Mouse (Mus musculus): ENCODE measurements at regions not wholly inside any gene's neighbourhood (a gene's known extent, or its start where the extent isn't known, plus 50 kb on each side); places are given as distances from the start of the nearest gene placed in this dataset.
A peak's percentile ranks its signal among the peaks of the same experiment; 100 is the strongest.

DNA sequence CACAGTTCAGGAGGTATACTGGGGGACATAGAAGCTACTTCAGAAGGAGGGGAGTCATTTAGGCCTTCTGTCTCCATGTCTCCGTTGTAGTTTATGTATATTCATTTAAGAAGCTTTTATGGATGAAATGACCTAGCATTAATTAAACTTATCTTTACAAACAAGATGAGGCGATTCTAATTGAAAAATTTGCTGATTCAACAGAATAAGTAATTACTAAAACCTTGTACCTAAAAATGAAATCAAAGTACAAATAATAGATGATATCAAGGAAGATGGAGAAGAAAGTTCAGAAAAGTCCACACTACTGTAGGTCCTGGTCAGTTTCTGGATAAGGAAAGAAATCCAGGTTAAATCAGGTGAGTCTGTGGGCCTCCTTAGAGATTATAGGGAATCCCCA lies 1429.6 kb downstream of the Slc22a22 start:
- ATAC-seq (replicated peaks; ENCODE audit: low read depth, poor library complexity, severe bottlenecking) = no peak

DNA sequence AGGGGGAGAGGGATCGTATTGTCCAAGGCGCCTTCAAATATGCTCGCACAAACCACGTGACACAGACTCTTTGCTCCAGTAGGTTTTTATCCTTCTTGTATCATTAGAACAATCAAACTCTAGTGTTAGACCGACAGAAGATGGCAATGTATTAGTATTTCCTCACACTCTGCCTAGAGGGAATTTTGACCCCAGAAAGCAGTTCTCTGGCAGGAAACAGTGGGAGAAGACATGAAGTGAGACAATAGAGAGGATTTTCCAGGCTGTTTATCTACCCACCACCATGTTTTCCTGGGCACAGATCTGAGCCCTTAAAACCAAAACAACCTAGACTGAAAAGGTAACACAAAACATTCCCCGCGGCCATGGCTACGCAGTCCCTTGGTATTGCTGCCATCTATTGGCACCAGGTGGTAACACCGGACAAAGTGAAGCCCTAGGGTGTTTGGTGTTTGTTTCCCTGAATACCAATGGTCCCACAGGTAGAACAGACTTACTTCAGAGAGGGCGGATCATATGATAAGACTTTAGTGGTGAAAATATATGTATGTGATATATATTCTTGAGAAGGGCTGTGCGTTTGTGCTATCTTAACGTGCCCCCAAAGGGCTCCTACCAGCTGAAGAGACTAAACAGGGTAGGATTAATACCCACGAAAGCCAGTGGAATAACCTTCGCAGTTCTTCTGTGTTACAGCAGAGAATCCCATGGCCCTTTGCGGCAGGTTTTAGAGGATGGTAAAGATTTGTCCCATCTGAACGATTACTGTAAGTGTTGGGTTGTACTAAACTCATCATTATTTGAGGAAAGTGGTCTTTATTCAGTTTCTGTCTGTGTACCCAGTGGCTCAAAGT lies 1430.5 kb downstream of the Slc22a22 start:
- ATAC-seq (replicated peaks; ENCODE audit: low read depth, poor library complexity, severe bottlenecking) = peak; percentile 99

GRCm38 (mm10) chr15:56045510-56046245 lies 1431.7 kb downstream of the Slc22a22 start:
- ATAC-seq (replicated peaks; ENCODE audit: low read depth, poor library complexity, severe bottlenecking) = no peak

- no peak for ATAC-seq (replicated peaks; ENCODE audit: low read depth, poor library complexity, severe bottlenecking)
Observed at GRCm38 (mm10) chr15:56043282-56043681, 1434.1 kb downstream of the Slc22a22 start.

- ATAC-seq (replicated peaks; ENCODE audit: low read depth, poor library complexity, severe bottlenecking) = no peak
Observed at GRCm38 (mm10) chr15:56042449-56042848, 1435.0 kb downstream of the Slc22a22 start.

DNA sequence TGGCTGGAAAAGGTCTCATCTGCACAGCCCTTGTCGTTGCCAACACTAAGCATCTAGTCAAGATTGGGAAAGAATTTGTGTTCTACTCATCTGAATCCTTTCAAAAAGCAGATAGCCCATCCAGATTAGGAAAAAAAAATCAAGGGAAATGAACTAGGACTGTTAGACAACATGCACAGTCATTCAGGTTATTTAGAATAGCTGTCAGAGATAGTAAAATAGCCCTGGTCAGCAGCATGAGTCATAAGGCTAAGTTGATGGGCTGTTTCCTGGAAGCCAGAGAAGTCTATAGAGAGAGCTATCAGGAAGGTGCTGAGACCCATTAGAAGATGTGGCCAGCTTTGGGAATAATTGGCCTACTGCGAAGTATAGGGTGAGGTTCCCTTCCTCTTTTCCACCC lies 1447.4 kb downstream of the Slc22a22 start:
- no peak for ATAC-seq (replicated peaks; ENCODE audit: low read depth, poor library complexity, severe bottlenecking)

DNA sequence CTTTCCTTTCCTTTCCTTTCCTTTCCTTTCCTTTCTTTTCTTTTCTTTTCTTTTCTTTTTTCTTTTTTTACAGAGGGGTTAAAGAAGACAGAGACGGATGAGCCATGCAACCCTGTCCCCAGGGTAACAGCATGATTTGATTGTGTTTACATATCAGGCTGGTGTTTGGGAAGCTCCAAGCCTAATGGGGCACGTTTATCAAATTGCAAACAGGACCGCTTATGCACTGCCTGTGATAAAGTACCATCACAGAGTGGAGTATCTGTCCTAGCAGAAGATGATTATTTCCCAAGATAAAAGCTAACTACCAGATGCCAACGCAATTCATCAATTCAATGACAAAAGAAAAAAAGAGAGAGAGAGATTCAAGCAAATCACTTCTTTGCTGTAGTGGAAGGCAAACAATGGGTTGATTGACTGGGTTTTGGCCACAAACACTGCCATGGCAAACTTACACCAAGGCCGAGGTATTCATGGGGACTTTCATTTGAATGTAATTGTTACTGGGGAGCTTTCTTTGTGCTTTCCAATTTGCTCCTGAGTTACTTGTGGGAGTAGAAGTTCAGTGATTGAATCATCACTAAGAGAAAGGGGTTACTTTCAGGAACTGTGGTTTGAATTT lies 1450.1 kb downstream of the Slc22a22 start:
- no peak for ATAC-seq (replicated peaks; ENCODE audit: low read depth, poor library complexity, severe bottlenecking)

- no peak for ATAC-seq (replicated peaks; ENCODE audit: low read depth, poor library complexity, severe bottlenecking)
Observed at GRCm38 (mm10) chr15:56024705-56025104, 1452.7 kb downstream of the Slc22a22 start.

GRCm38 (mm10) chr15:56023862-56024484 lies 1453.5 kb downstream of the Slc22a22 start:
- ATAC-seq (replicated peaks; ENCODE audit: low read depth, poor library complexity, severe bottlenecking) = no peak

DNA sequence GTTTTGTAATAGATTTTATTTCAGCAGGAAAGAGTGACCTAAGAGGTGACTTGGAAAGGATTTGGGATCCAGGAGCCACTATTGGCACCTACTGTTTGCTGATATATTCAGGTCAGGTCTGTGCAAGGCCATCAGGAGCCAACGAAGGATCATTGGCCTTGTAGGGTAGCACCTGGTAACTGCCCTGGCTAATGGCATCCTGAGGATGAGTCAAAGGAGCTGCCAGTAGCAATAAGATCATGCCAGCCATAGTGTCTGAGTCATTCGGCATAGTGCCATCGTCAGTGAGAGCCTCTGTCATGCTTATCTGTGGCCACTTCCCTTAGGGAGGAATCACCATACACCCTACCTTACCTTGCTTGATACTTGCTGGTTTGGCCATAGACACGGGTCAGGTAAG lies 1455.1 kb downstream of the Slc22a22 start:
- ATAC-seq (replicated peaks; ENCODE audit: low read depth, poor library complexity, severe bottlenecking) = no peak

DNA sequence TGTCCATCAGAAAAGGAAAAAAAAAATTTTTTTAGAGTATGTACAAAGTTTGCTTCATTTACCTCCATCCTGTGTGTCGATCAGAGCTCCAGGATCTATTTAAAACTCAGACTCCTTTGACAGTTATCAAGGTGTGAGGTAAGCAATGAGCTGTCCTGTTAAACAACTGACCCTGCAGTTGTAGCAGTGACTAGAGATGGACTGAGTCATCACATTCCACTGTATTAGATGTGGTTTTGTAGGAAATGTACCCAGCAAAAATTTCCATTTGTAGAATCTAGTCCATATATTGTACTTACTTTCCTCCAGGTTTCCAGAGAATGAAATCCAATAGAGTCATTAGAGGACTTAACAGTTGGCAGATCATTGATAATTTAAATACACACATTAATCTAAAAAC lies 1459.3 kb downstream of the Slc22a22 start:
- no peak for ATAC-seq (replicated peaks; ENCODE audit: low read depth, poor library complexity, severe bottlenecking)

DNA sequence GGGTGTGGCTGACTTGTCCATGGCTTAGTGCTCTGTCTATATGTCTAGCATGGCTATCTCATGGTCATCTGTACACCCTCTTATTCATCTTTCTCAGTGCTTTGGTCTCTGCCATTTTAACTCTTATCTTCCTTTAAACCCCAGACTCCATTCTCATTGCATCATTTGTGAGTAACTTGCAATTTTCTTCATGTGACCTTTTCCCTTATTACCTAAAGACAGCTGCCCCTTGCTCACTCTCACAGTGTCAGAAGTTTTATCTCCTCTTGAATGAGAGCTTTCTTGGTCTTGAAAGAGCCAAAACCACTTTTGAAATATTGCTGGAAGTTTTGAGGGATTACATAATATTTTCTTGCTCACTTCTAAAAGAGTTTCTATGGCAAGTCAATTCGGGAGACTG lies 1459.9 kb downstream of the Slc22a22 start:
- no peak for ATAC-seq (replicated peaks; ENCODE audit: low read depth, poor library complexity, severe bottlenecking)

DNA sequence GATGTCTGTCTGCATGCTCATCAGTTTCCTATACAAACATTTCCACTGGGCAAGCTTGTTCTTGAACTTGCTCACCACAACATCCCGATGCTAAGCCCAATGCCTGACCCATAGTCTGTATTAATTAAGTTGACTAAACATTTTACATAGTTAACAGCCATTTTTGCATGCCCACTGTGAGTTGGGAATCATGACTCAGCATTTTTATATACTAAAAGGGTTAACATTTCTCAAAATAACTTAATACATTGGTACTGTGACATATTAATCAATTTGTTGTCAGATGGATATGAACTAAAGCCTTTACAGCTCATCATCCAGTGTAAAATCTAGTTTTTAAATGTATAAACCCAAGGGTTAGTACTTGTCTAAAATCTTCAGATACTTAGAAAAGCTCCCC lies 1461.4 kb downstream of the Slc22a22 start:
- ATAC-seq (replicated peaks; ENCODE audit: low read depth, poor library complexity, severe bottlenecking) = no peak

GRCm38 (mm10) chr15:56014059-56014620 lies 1463.3 kb downstream of the Slc22a22 start:
- no peak for ATAC-seq (replicated peaks; ENCODE audit: low read depth, poor library complexity, severe bottlenecking)

- ATAC-seq (replicated peaks; ENCODE audit: low read depth, poor library complexity, severe bottlenecking) = no peak
Observed at GRCm38 (mm10) chr15:56008603-56009174, 1468.7 kb downstream of the Slc22a22 start.

GRCm38 (mm10) chr15:56007376-56007775 lies 1470.0 kb downstream of the Slc22a22 start:
- no peak for ATAC-seq (replicated peaks; ENCODE audit: low read depth, poor library complexity, severe bottlenecking)

DNA sequence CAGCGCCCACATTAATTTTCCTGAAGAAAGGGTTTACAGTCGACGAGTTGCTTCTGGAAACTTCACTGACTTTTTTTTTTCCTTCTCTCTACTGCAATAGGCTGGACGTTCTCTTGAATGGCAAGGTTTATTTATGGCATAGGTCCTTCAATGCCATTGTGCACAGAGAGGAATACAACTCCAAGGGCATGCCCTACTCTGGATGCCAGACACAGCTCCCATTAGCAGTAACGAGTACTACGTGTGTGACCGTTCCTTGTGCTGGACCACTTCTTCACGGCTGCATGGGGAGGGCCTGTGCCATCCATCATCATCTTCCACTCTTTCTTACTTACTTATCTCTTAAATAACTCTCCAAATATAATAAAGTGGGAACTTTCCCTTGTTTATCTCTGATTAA lies 1472.1 kb downstream of the Slc22a22 start:
- ATAC-seq (replicated peaks; ENCODE audit: low read depth, poor library complexity, severe bottlenecking) = no peak

DNA sequence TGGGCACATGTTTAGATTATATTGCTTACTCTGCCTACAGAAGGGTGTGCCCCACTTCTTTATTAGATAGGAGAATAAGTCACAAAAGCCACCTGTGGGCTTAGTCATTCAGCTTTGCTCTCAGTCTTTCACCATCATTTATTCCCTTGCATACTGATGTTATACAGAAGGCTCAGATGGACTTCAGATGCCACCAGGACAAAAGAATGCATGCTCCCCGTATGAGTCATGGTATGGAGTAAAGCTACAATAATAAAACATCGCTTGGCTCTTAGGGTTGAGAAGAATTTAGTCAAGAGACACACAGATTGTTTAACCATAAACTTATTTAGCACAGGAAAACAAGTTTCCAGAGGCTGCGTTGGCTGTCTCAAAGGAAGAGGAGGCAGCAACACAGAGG lies 1473.5 kb downstream of the Slc22a22 start:
- ATAC-seq (replicated peaks; ENCODE audit: low read depth, poor library complexity, severe bottlenecking) = no peak

DNA sequence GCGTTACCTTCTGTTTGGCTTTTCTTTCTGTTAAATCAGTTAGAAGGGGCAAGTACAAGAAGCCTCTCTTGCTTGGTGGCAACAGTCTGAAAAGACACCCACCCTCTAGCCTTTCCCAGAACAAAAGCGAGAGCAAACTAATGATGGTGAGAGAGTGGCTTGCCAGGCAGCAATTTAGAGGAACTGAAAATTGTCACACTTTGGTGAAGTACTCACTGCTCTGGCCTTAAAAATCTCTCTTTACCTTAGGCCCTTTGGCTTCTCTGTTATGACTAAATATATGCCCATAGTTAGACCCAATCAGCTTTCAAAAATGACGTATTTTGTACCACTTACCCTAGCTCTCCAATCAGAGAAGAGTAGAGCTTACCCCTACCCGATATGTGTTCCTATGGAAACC lies 1477.8 kb downstream of the Slc22a22 start:
- 0 out of 2 replicates have a peak, but pooled peaks have one; percentile 38 for ATAC-seq (replicated peaks; ENCODE audit: low read depth, poor library complexity, severe bottlenecking)

- ATAC-seq (replicated peaks; ENCODE audit: low read depth, poor library complexity, severe bottlenecking) = no peak
Observed at GRCm38 (mm10) chr15:55997977-55998376, 1479.4 kb downstream of the Slc22a22 start.
